Mouse (Mus musculus): ENCODE measurements around the gene Ascc2. TPM values are rescaled to one million over a fixed set of nuclear protein-coding genes. Genes with fewer than 3 reads are reported as not detected.

The Ascc2 gene
- polyA plus RNA-seq, 1 experiment from 2014 or later = 31.5 TPM

DNA sequence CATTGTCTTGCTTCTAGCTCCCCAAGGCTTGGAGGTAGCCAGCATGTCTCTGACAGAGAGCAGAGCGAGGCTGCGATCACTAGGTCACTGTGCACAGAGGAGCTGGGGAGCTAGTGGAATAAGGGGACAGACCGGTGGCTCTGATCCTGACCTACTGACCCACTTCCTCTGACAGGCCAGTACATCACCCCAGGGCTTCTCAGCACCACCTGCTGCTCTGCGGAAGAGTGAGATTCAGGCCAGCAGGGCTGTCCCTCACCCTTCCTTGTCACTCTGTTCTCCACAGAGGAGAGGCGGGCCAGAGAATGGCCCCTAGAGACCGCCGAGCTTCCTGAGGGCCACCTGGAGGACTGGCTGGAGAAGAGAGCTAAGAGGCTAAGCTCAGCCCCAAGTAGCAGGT lies 94.2 kb downstream of the Ascc2 start:
- ATAC-seq (ENCODE audit: insufficient read depth, low FRiP score, low read depth) = no peak
- WGBS = 78% methylated on average over 7 of the region's 7 CpGs

DNA sequence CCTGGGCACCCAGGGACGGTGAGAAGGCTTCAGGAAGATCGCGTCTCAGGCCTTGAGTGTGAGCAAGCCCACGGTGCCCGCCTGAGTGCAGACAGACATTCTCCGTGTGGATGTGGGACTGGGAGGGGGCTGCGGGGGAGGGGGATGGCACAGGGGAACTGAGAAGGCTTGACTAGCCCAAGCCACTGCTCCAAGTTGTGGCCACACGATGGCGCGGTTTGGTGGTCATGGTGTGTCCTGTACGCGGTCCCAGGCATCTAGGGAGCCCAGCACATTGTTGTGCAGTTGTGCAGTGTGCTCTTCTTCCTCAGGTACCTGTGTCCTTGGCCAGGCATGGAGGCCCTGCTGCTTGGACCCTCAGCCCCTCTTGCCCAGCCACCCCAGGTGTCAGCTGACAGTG lies 96.6 kb downstream of the Ascc2 start:
- Histone ChIP-seq H3K4me3 (replicated peaks) (no peak overlapping the region), H3K36me3 (no peaks in the 10 kb centered on the region), H3K27ac (no peak overlapping the region), H3K27me3 (replicated peaks) (no peaks in the 10 kb centered on the region), H3K9ac (no peak overlapping the region), H3K4me2 (no peak overlapping the region), H3K9me3 (no peaks in the 10 kb centered on the region), H3K4me1 (peaks cover 15% of the 10 kb centered on the region; the same call in 1 of the 2 replicates)
- no peak for ATAC-seq (ENCODE audit: insufficient read depth, low FRiP score, low read depth)
- WGBS = 43% methylated on average over 12 of the region's 12 CpGs

More for the DNA sequence above, 94.2 kb downstream of the Ascc2 start:
- no peaks in the 10 kb centered on the region for H3K27me3 ChIP-seq (replicated peaks)
- H3K4me1 ChIP-seq = peaks cover 15% of the 10 kb centered on the region; the same call in 1 of the 2 replicates
- H3K36me3 ChIP-seq = 0 out of 2 replicates have a peak, but pooled peaks cover 2% of the 10 kb centered on the region
- no peaks in the 10 kb centered on the region for H3K9me3 ChIP-seq
- no peak overlapping the region for H3K27ac ChIP-seq
- H3K4me2 ChIP-seq = no peak overlapping the region
- H3K9ac ChIP-seq = no peak overlapping the region
- no peak overlapping the region for H3K4me3 ChIP-seq (replicated peaks)

Other genes starting within 250 kb of the Ascc2 start
- 0.17 and 0.44 TPM in 2 replicates for gene Hormad2, start 196.6 kb upstream of the Ascc2 start, polyA plus RNA-seq (2015; fragmentation: Nextera tagmentation; extraction: Ambion mirVana)
- 23.8 and 25.1 TPM in 2 replicates for gene Mtmr3, start 42.9 kb upstream of the Ascc2 start, polyA plus RNA-seq (2015; fragmentation: Nextera tagmentation; extraction: Ambion mirVana)
- not detected in 2 replicates for gene Gm11032, start 17.7 kb upstream of the Ascc2 start, polyA plus RNA-seq (2015; fragmentation: Nextera tagmentation; extraction: Ambion mirVana)
- gene Uqcr10, start 66.6 kb downstream of the Ascc2 start, polyA plus RNA-seq (2015; fragmentation: Nextera tagmentation; extraction: Ambion mirVana) = 920 and 1,051 TPM in 2 replicates
- 62.8 and 68.1 TPM in 2 replicates for gene Zmat5, start 66.9 kb downstream of the Ascc2 start, polyA plus RNA-seq (2015; fragmentation: Nextera tagmentation; extraction: Ambion mirVana)
- gene Cabp7, start 109.0 kb downstream of the Ascc2 start, polyA plus RNA-seq (2015; fragmentation: Nextera tagmentation; extraction: Ambion mirVana) = 0.17 and 0.32 TPM in 2 replicates
- 38.6 and 48.1 TPM in 2 replicates for gene Nf2, start 211.8 kb downstream of the Ascc2 start, polyA plus RNA-seq (2015; fragmentation: Nextera tagmentation; extraction: Ambion mirVana)
- gene Nipsnap1, start 236.2 kb downstream of the Ascc2 start, polyA plus RNA-seq (2015; fragmentation: Nextera tagmentation; extraction: Ambion mirVana) = 64.1 and 68.6 TPM in 2 replicates